Mouse (Mus musculus): Measurements from ENCODE around the gene Ccdc13. TPM values are rescaled to one million over a fixed set of nuclear protein-coding genes. Genes with fewer than 3 reads are reported as not detected.

Gene Ccdc13
- total and polyA plus RNA-seq, 3 experiments, result not detected

DNA sequence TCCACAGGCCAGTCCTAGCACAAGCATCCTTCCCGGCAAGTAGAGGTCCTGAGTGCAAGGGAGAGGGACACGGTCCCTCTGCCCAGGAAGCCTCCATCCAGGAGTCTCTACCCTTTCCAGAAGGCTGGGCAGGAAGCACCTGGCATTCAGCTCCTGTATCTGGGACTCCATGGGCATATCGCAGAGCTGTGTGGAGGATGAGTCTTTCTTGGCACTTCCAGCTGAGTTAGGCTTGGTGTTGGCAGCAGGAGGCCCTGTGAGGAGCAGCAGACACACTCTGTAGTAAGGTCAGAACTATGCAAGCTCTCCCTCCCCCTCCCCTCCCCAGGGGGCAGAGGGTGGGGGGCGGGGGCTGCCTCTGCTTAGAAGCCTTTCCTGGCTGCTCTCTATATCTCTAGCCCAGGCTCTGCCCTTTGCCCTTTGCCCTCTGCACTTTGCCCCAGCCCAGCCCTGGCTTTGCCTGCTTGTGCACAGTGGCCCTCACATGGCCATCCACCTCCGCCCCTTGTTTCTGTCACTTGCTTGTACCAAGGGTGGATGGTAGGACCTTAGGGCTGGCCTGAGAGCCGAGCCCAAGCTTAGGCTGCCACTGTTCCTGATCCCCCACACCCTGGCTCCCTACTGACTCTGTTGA, 40.3 kb downstream of the Ccdc13 start:
- Histone ChIP-seq H3K9me3 (replicated peaks; ENCODE audit: insufficient read depth, low read length) (no peaks in the 10 kb centered on the region), H3K27ac (ENCODE audit: control insufficient read depth, low read depth, low read length) (no peak overlapping the region), H3K36me3 (ENCODE audit: control insufficient read depth in 1 of 2, insufficient read depth in 2 of 2, low read length in 2 of 2) (no peaks in the 10 kb centered on the region), H3K4me3 (ENCODE audit: control insufficient read depth in 1 of 2, insufficient read depth in 1 of 2, low read depth in 2 of 2, low read length in 2 of 2) (no peak overlapping the region), H3K27me3 (ENCODE audit: control insufficient read depth in 1 of 2, insufficient read depth in 2 of 2, low read length in 2 of 2) (no peaks in the 10 kb centered on the region), H3K4me1 (ENCODE audit: control insufficient read depth in 1 of 2, insufficient read depth in 2 of 2, low read length in 2 of 2) (peaks cover 0 to 5% of the 10 kb centered on the region in 2 experiments; a peak in 1 of 4 replicates), H3K79me2 (ENCODE audit: control insufficient read depth, insufficient read depth, low read length, poor library complexity) (no peaks in the 10 kb centered on the region), H3K9ac (ENCODE audit: control insufficient read depth, low read depth, low read length, poor library complexity, severe bottlenecking) (no peak overlapping the region)
- TF ChIP-seq TAL1 (IDR thresholded peaks at IDR 0.05; ENCODE audit: low read length) (no peak), CHD2 (IDR thresholded peaks at IDR 0.05; ENCODE audit: low read length) (no peak), RCOR1 (IDR thresholded peaks at IDR 0.05; ENCODE audit: low read depth, low read length) (no peak), HCFC1 (IDR thresholded peaks at IDR 0.05; ENCODE audit: low read depth, low read length) (no peak), ZKSCAN1 (IDR thresholded peaks at IDR 0.05; ENCODE audit: low read depth, low read length) (no peak), NRF1 (IDR thresholded peaks at IDR 0.05; ENCODE audit: insufficient read depth, low read depth, low read length, poor library complexity, severe bottlenecking) (no peak), RAD21 (IDR thresholded peaks at IDR 0.05; ENCODE audit: low read depth, low read length) (no peak), POLR2A (IDR thresholded peaks at IDR 0.05; ENCODE audit: control insufficient read depth in 1 of 2, insufficient read depth in 1 of 2, low read depth in 1 of 2, low read length in 2 of 2, poor library complexity in 1 of 2) (no peak), TBP (IDR thresholded peaks at IDR 0.05; ENCODE audit: low read depth, low read length) (no peak), MAZ (IDR thresholded peaks at IDR 0.05; ENCODE audit: low read depth, low read length) (no peak), MYC (IDR thresholded peaks at IDR 0.05; ENCODE audit: low read depth, low read length) (no peak), MYB (IDR thresholded peaks at IDR 0.05; ENCODE audit: low read depth, low read length) (no peak), CTCF (IDR thresholded peaks at IDR 0.05 in 2 of 3, conservative IDR thresholded peaks at IDR 0.05 in 1 of 3; ENCODE audit: control insufficient read depth in 1 of 3, insufficient read depth in 1 of 3, low read depth in 2 of 3, low read length in 3 of 3, poor library complexity in 1 of 3, severe bottlenecking in 1 of 3) (no peak), USF2 (IDR thresholded peaks at IDR 0.05; ENCODE audit: borderline replicate concordance in 1 of 2, insufficient read depth in 1 of 2, low read depth in 1 of 2, low read length in 2 of 2) (no peak), ZMIZ1 (IDR thresholded peaks at IDR 0.05; ENCODE audit: low read depth, low read length) (no peak), POLR2AphosphoS5 (IDR thresholded peaks at IDR 0.05; ENCODE audit: borderline replicate concordance, low read depth, low read length) (no peak), GABPA (IDR thresholded peaks at IDR 0.05; ENCODE audit: low read depth, low read length) (no peak)
- DNase-seq (ENCODE audit: low read depth, low spot score), result no peak

- H3K9ac ChIP-seq (ENCODE audit: control insufficient read depth, low read depth, low read length, poor library complexity, severe bottlenecking), result no peak overlapping the region
- no peaks in the 10 kb centered on the region for H3K27me3 ChIP-seq (ENCODE audit: control insufficient read depth in 1 of 2, insufficient read depth in 2 of 2, low read length in 2 of 2)
- no peaks in the 10 kb centered on the region for H3K79me2 ChIP-seq (ENCODE audit: control insufficient read depth, insufficient read depth, low read length, poor library complexity)
- no peak for DNase-seq (ENCODE audit: low read depth, low spot score)
- H3K27ac ChIP-seq (ENCODE audit: control insufficient read depth, low read depth, low read length), result no peak overlapping the region
- no peaks in the 10 kb centered on the region for H3K36me3 ChIP-seq (ENCODE audit: control insufficient read depth in 1 of 2, insufficient read depth in 2 of 2, low read length in 2 of 2)
- no peaks in the 10 kb centered on the region for H3K9me3 ChIP-seq (replicated peaks; ENCODE audit: insufficient read depth, low read length)
- TF ChIP-seq MYC (IDR thresholded peaks at IDR 0.05; ENCODE audit: low read depth, low read length) (no peak), RAD21 (IDR thresholded peaks at IDR 0.05; ENCODE audit: low read depth, low read length) (no peak), ZNF384 (IDR thresholded peaks at IDR 0.05; ENCODE audit: low read depth, low read length) (no peak), E2F4 (IDR thresholded peaks at IDR 0.05; ENCODE audit: borderline replicate concordance, low read depth, low read length) (no peak), USF2 (IDR thresholded peaks at IDR 0.05; ENCODE audit: borderline replicate concordance in 1 of 2, insufficient read depth in 1 of 2, low read depth in 1 of 2, low read length in 2 of 2) (no peak), MXI1 (IDR thresholded peaks at IDR 0.05; ENCODE audit: low read depth, low read length) (no peak)
- 0 out of 4 replicates have a peak, but pooled peaks cover 0 to under 1% of the 10 kb centered on the region in 2 experiments for H3K4me1 ChIP-seq (ENCODE audit: control insufficient read depth in 1 of 2, insufficient read depth in 2 of 2, low read length in 2 of 2)
- H3K4me3 ChIP-seq (ENCODE audit: control insufficient read depth in 1 of 2, insufficient read depth in 1 of 2, low read depth in 2 of 2, low read length in 2 of 2), result no peak overlapping the region
These were observed 41.5 kb downstream of the Ccdc13 start for GRCm38 (mm10) chr9:121797722-121798121.
